Mouse (Mus musculus) stomach, embryonic 15.5 days (tissue): ENCODE measurements around the gene Mettl21a. TPM values are rescaled to one million over a fixed set of nuclear protein-coding genes. Genes with fewer than 3 reads are reported as not detected.

Source experiments
- ATAC-seq: fragments of 200-750 bp; cut with Nextera tagmentation; 2 replicates; pipeline ENCODE4 v1.8.0; 2017; ENCODE audit warnings: low read depth, moderate number of reproducible peaks, moderate TSS enrichment; ENCODE audit not compliant: insufficient read depth, low FRiP score
- H3K27ac ChIP-seq: fragments of 300-500 bp; sonication (generic); 2 replicates; pipeline ENCODE4 v1.5.1; 2015; ENCODE audit warnings: mild to moderate bottlenecking, inconsistent platforms
- H3K27me3 ChIP-seq: fragments of 300-500 bp; sonication (generic); replicated peaks from 2 replicates; pipeline ENCODE4 v1.6.1; 2015; ENCODE audit warnings: inconsistent platforms
- H3K36me3 ChIP-seq: fragments of 300-500 bp; sonication (generic); 2 replicates; pipeline ENCODE4 v1.6.1; 2015; ENCODE audit warnings: inconsistent platforms
- H3K4me1 ChIP-seq: fragments of 300-500 bp; sonication (generic); 2 replicates; pipeline ENCODE4 v1.6.1; 2015; ENCODE audit warnings: inconsistent platforms
- H3K4me2 ChIP-seq: fragments of 300-500 bp; sonication (generic); 2 replicates; pipeline ENCODE4 v1.6.1; 2015; ENCODE audit warnings: mild to moderate bottlenecking, inconsistent platforms
- H3K4me3 ChIP-seq: fragments of 300-500 bp; sonication (generic); replicated peaks from 2 replicates; pipeline ENCODE4 v1.5.1; 2015; ENCODE audit warnings: inconsistent platforms
- H3K9ac ChIP-seq: fragments of 300-500 bp; sonication (generic); 2 replicates; pipeline ENCODE4 v1.6.1; 2015; ENCODE audit warnings: inconsistent platforms
- H3K9me3 ChIP-seq: fragments of 300-500 bp; sonication (generic); 2 replicates; pipeline ENCODE4 v1.6.1; 2016; ENCODE audit warnings: inconsistent platforms
- WGBS: fragments of 180-500 bp; shearing (Covaris S2); methylation state at CpG from one replicate; pipeline ENCODE4 v1.1.7; 2015; 5-methylcytosine and 5-hydroxymethylcytosine counted together
- polyA plus RNA-seq: library from polyadenylated mRNA; unstranded; fragments of >200 nt; fragmentation: Nextera tagmentation; extraction: Ambion mirVana; gene quantifications from 2 replicates; pipeline ENCODE4 v1.2.1, GENCODE M21; 2015

Gene Mettl21a
- polyA plus RNA-seq, 1 experiment from 2014 or later = 19.2 TPM

DNA sequence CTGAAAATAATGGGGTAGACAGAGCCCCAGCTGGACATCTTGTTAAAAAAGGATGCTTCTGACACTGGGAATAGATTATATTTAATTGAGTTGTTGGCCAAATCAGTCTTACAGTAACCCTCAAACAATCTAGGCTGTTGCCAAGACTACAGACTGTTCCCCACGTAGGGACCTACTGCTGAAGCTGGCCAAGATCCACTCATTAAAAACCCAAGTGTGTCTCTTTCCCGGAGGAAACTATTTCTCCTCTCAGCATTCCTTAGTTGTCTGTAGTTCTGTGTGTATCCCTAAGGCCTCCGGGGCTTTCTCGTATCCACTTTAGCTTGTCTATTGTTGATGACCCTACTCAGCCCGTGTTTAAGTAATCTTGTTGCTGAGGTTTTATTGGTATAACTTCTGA, 14.5 kb upstream of the Mettl21a start:
- H3K9ac ChIP-seq = no peak overlapping the region
- H3K36me3 ChIP-seq = no peaks in the 10 kb centered on the region
- WGBS = 63% methylated on average over 5 of the region's 5 CpGs

DNA sequence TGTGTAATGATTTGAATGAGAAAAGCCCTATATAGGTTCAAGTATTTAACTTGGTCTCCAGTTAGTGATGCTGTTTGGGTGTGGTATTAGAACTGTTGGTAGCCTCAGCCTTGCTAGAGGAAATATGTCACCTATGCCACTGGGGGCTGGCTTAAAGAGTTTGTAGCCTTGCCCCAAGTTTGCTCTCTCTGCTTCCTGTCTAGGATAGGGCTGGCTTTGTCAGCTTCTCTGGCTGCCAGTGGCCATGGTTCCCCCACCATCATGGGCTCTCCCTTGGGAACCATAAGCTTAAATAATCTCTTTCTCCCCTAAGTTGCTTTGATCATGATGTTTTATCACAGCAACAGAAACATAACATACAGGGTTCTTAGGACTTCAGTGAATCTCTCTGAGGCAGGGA, 8.2 kb upstream of the Mettl21a start:
- Histone ChIP-seq H3K4me3 (no peak overlapping the region), H3K27ac (no peak overlapping the region), H3K4me1 (no peaks in the 10 kb centered on the region), H3K4me2 (no peak overlapping the region), H3K9ac (no peak overlapping the region), H3K36me3 (no peaks in the 10 kb centered on the region), H3K9me3 (no peaks in the 10 kb centered on the region), H3K27me3 (no peaks in the 10 kb centered on the region)
- ATAC-seq = no peak

More for the DNA sequence above, 14.5 kb upstream of the Mettl21a start:
- no peaks in the 10 kb centered on the region for H3K27me3 ChIP-seq
- no peaks in the 10 kb centered on the region for H3K4me1 ChIP-seq
- no peak overlapping the region for H3K4me2 ChIP-seq
- no peaks in the 10 kb centered on the region for H3K9me3 ChIP-seq
- no peak for ATAC-seq
- H3K4me3 ChIP-seq = no peak overlapping the region
- no peak overlapping the region for H3K27ac ChIP-seq

DNA sequence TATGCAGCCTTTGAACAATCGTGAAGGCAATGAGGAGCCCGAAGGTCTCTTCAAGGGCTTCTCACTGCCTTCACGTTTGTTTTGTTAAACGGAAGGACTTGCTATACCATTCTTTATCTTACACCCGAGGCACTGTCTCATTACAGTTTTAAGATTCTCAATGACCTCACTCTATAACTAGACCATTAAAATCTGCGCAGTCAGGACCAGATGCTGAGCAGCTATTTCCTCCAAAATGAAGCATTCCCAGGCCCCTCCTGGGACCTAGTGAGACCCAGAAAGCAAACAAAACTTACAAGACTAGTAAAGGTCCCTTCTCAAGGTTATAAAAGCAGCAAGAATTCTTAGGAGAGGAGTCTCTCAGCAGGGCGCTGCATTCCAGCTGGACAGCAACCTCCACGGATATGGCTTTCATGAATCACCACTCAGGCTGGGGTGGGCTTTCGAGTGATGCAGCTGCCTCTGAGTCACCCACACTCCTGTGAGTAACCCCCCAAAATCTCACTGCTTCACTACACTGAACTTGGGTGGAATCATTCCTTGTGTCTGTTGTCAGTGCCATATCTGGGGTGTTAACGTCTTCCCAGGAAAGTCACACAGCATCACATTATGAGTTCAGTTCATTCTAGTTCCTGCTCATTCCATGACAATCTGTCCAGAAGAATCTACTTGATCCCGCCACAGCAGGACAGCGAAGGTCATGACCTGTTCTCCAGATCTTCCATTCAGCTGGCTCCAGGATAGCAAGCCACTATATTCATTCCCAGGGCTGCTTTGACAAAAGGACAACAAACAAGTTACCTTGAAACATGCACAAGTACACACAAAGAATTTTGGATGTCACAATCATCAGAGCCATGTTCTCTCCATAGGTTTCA, 6.8 kb upstream of the Mettl21a start:
- WGBS = 62% methylated on average over 12 of the region's 12 CpGs
- H3K9ac ChIP-seq = no peak overlapping the region
- no peak for ATAC-seq

DNA sequence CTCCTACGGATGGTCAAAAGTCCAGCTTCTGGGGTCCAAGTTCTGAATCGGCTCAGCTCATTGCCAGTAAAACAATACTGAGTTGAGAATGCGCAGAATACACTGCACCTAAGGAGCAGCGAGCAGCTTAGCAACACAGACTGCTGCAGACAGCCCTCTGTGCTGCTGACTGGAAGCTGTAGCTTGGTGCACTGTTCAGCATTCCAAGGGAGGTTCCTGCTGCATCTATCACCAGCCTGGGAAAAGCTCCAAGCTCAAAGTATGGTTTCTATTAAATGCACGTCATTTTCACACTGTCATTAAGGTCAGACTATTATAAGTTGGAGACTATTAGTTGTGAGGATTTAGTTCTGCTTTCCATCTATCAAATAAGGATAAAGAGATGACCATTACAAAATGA, 4.1 kb upstream of the Mettl21a start:
- no peak overlapping the region for H3K4me2 ChIP-seq
- H3K36me3 ChIP-seq = no peaks in the 10 kb centered on the region
- no peak overlapping the region for H3K9ac ChIP-seq
- no peaks in the 10 kb centered on the region for H3K9me3 ChIP-seq
- 81% methylated on average over 5 of the region's 5 CpGs for WGBS
- ATAC-seq = no peak
- 0 out of 2 replicates have a peak, but pooled peaks cover 2% of the 10 kb centered on the region for H3K4me1 ChIP-seq
- no peak overlapping the region for H3K27ac ChIP-seq
- no peak overlapping the region for H3K4me3 ChIP-seq
- H3K27me3 ChIP-seq = no peaks in the 10 kb centered on the region

More for the DNA sequence above, 6.8 kb upstream of the Mettl21a start:
- Histone ChIP-seq H3K27ac (no peak overlapping the region), H3K4me2 (no peak overlapping the region), H3K36me3 (no peaks in the 10 kb centered on the region), H3K4me1 (no peaks in the 10 kb centered on the region), H3K27me3 (no peaks in the 10 kb centered on the region), H3K4me3 (no peak overlapping the region), H3K9me3 (no peaks in the 10 kb centered on the region)

DNA sequence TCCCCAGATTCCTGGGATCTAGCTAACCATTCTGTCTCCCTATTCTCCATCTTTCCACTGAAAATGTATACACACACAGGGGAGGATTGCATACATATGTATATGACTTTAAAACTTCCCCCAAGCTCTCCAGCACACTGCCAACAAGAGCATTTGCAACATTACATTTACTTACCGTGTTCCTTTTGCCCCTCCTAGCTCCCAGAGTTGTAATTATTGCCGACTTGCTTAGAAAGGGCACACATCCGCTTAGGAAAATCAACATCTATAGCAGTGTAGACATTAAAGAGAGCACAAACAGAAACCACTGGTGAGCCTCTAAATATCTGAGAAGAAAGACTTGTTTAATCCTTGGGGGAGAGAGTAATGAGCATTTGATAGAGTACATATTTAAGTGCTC, 1.2 kb upstream of the Mettl21a start:
- no peak for ATAC-seq
- Histone ChIP-seq H3K27me3 (no peaks in the 10 kb centered on the region), H3K27ac (peak overlapping the region; percentile 99), H3K9me3 (no peaks in the 10 kb centered on the region), H3K4me3 (peak overlapping the region; percentile 81), H3K4me1 (peaks cover 9% of the 10 kb centered on the region; the same call in 1 of the 2 replicates), H3K36me3 (no peaks in the 10 kb centered on the region), H3K4me2 (peak overlapping the region; percentile 85), H3K9ac (peak overlapping the region; percentile 90; the same call in 1 of the 2 replicates)
- WGBS = 29% methylated on average over 3 of the region's 3 CpGs

DNA sequence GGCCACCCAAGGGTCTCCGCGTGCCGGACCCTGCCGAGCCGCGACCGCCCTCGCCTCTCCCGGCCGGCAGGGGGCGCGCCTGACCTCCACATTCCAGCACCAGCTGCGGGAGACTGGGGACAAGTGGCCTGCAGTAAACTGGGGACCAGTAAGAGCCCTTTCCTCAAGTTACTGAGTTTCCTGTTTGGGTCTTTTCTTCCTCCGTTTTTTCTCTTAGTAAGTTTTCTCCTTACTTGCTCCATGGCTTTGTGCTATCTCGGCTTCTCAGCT, 608 bp upstream of the Mettl21a start:
- 0% methylated on average over 15 of the region's 15 CpGs for WGBS
- H3K27me3 ChIP-seq = no peaks in the 10 kb centered on the region
- ATAC-seq = peak; percentile 81

DNA sequence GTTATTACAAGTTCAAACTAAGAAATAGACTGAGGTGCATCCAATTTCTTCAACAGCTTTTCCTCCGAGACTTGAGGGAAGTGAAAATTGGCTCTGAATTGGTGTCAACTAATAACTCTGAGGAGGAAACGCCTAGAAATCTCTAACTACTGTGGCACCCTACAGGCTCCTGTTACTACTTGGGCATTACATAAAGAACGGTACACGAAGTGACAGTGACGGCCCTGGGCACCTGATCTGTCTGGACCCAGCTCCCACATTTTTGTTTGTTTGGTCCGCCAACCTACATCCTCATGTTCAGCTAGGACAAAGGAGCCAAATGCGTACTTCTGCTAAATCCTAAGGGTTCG, 536 bp downstream of the Mettl21a start:
- Histone ChIP-seq H3K4me1 (peaks cover 9% of the 10 kb centered on the region; the same call in 1 of the 2 replicates), H3K4me2 (peak overlapping the region; percentile 85), H3K36me3 (no peaks in the 10 kb centered on the region), H3K27me3 (no peaks in the 10 kb centered on the region), H3K27ac (peak overlapping the region; percentile 99), H3K9me3 (no peaks in the 10 kb centered on the region), H3K9ac (peak overlapping the region; percentile 90), H3K4me3 (peak overlapping the region; percentile 81)
- ATAC-seq = 0 out of 2 replicates have a peak, but pooled peaks have one; percentile 2
- 5% methylated on average over 8 of the region's 8 CpGs for WGBS

More for the DNA sequence above, 608 bp upstream of the Mettl21a start:
- peak overlapping the region; percentile 85 for H3K4me2 ChIP-seq
- H3K9ac ChIP-seq = peak overlapping the region; percentile 90
- peak overlapping the region; percentile 81 for H3K4me3 ChIP-seq
- H3K9me3 ChIP-seq = no peaks in the 10 kb centered on the region
- H3K4me1 ChIP-seq = peaks cover 9% of the 10 kb centered on the region; the same call in 1 of the 2 replicates
- H3K36me3 ChIP-seq = no peaks in the 10 kb centered on the region
- peak overlapping the region; percentile 99 for H3K27ac ChIP-seq

DNA sequence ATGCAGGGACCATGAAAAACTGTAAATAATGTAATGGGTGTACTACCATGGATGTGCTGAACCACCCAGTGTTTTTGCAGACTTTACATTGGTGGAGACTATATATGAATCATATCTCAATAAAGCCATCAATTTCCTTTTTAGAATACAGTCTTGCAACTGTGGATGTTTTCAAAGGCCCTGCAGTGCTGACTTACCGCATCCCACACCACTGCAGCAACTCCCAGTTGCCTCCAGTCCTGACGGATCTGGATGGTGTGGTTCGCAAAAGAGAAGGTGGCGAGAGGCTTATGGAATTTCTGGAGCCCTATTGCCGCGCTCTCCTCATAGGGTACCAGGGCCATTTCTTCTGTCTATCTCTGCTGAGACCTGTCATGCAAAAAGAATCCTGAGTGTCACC, 966 bp downstream of the Mettl21a start:
- 0 out of 2 replicates have a peak overlapping the region, but pooled peaks have one; percentile 99 for H3K27ac ChIP-seq
- no peaks in the 10 kb centered on the region for H3K36me3 ChIP-seq
- 67% methylated on average over 6 of the region's 6 CpGs for WGBS
- peak overlapping the region; percentile 85 for H3K4me2 ChIP-seq
- ATAC-seq = no peak
- H3K4me3 ChIP-seq = peak overlapping the region; percentile 81
- no peaks in the 10 kb centered on the region for H3K9me3 ChIP-seq
- no peaks in the 10 kb centered on the region for H3K27me3 ChIP-seq
- H3K9ac ChIP-seq = no peak overlapping the region
- peaks cover 9% of the 10 kb centered on the region; the same call in 1 of the 2 replicates for H3K4me1 ChIP-seq

DNA sequence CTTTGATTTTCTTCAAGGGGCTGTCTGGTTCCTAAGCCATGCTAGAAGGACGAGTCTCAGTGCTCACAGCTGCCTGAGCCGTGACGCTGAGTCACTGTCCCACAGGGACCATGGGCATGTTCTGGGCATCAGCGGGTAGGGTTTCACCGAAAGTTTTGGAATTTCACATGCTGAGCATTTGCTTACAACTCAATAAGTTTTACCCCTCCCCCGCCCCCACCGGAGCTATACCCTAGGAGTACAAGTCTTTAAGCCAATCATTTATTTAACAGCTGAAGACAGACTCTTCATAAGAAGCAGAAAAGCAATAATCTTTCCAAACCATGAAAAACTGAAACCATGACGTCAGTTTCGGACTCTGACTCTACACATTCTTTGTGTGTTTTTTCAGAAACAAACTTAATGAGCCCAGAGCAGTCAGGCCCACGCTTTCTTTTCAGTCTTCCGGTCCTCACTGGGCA, 1.5 kb downstream of the Mettl21a start:
- Histone ChIP-seq H3K9me3 (no peaks in the 10 kb centered on the region), H3K4me2 (peak overlapping the region; percentile 85; the same call in 1 of the 2 replicates), H3K27ac (no peak overlapping the region), H3K27me3 (no peaks in the 10 kb centered on the region), H3K9ac (no peak overlapping the region), H3K4me1 (peaks cover 9% of the 10 kb centered on the region; the same call in 1 of the 2 replicates), H3K36me3 (no peaks in the 10 kb centered on the region), H3K4me3 (no peak overlapping the region)
- no peak for ATAC-seq
- WGBS = 78% methylated on average over 11 of the region's 11 CpGs

DNA sequence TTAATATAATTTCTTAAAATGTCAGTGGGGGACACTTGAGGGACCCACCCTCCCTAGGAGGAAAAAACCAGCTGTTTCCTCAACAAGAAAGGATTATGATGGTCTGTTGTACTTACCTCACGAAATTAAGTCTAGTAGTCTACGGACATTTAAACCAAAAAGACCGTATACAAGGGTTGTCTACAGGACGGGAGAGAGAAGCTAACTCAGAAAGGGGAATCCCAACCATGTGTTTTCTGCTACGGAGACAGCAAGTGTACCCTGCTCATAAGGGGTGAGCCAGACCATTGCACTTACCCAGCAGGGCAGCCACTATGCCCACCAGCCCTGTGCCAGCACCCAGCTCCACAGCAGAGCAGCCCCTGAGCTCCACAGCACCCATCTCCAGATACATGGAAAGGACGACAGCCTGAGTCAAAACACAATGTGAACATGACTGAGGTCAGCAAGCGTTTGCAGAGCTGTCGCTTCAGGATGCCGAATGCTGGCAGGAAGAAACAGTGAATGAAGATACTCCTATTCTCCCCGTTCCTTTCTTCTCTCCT, 2.2 kb downstream of the Mettl21a start:
- Histone ChIP-seq H3K4me1 (peaks cover 9% of the 10 kb centered on the region; the same call in 1 of the 2 replicates), H3K4me3 (no peak overlapping the region), H3K27ac (no peak overlapping the region), H3K27me3 (no peaks in the 10 kb centered on the region), H3K9ac (no peak overlapping the region), H3K4me2 (no peak overlapping the region), H3K9me3 (no peaks in the 10 kb centered on the region), H3K36me3 (no peaks in the 10 kb centered on the region)
- WGBS = 79% methylated on average over 10 of the region's 10 CpGs
- ATAC-seq = no peak

DNA sequence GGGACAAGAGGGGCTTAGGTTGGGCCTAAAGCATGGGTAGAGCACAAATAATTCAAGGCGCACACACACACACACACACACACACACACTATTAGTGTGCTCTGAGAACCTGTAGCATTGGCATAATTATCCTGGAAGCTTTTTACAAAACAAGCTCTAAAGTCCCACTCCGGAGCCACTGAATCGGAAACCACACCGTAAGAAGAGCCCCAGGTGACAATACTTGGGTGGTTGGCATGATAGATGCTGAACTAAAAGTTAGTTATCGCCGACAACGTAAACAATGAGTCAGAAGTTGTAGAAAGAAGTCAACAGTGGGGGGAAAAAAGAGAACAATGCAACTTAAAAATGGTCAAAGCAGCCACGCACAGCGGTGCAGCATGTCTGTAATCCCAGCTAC, 2.7 kb downstream of the Mettl21a start:
- WGBS = 73% methylated on average over 9 of the region's 9 CpGs
- Histone ChIP-seq H3K4me1 (peaks cover 9% of the 10 kb centered on the region; the same call in 1 of the 2 replicates), H3K4me3 (no peak overlapping the region), H3K4me2 (no peak overlapping the region), H3K27ac (no peak overlapping the region), H3K9ac (no peak overlapping the region), H3K36me3 (no peaks in the 10 kb centered on the region), H3K9me3 (no peaks in the 10 kb centered on the region), H3K27me3 (no peaks in the 10 kb centered on the region)
- no peak for ATAC-seq

DNA sequence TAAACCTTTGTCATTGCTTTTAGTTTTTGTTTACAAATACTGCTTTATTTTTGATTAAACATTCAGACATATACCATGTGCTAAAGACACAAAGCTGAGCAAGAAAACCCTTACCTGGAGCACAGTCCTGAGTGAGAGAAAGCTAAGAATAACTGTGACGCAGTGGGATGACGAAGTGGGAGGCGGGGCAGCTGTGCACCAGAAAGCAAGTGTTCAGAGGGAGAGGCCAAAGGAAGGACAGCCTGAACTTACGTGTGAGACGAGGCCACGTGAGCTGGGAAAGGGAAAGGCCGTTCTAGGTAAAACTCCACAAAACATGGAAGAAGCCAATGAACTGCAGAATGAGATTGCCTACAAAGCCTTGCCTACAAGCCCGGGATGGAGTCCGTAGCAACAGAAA, 7.1 kb downstream of the Mettl21a start:
- Histone ChIP-seq H3K27me3 (no peaks in the 10 kb centered on the region), H3K9ac (no peak overlapping the region), H3K4me1 (no peaks in the 10 kb centered on the region), H3K4me3 (no peak overlapping the region), H3K9me3 (no peaks in the 10 kb centered on the region), H3K36me3 (peaks cover 8% of the 10 kb centered on the region; the same call in 1 of the 2 replicates), H3K27ac (no peak overlapping the region), H3K4me2 (no peak overlapping the region)
- WGBS = 71% methylated on average over 9 of the region's 9 CpGs
- 0 out of 2 replicates have a peak, but pooled peaks have one; percentile 37 for ATAC-seq
